Mouse (Mus musculus): ENCODE measurements around the gene Trpv2.
A peak's percentile ranks its signal among the peaks of the same experiment; 100 is the strongest.

The Trpv2 gene

GRCm38 (mm10) chr11:62604123-62604706 lies 29.9 kb downstream of the Trpv2 start:
- DNase-seq (ENCODE audit: low spot score), result no peak

GRCm38 (mm10) chr11:62604886-62605618 lies 30.8 kb downstream of the Trpv2 start:
- DNase-seq (ENCODE audit: low spot score), result peak; percentile 31

GRCm38 (mm10) chr11:62605619-62606298 lies 31.5 kb downstream of the Trpv2 start:
- DNase-seq (ENCODE audit: low spot score), result no peak

DNA sequence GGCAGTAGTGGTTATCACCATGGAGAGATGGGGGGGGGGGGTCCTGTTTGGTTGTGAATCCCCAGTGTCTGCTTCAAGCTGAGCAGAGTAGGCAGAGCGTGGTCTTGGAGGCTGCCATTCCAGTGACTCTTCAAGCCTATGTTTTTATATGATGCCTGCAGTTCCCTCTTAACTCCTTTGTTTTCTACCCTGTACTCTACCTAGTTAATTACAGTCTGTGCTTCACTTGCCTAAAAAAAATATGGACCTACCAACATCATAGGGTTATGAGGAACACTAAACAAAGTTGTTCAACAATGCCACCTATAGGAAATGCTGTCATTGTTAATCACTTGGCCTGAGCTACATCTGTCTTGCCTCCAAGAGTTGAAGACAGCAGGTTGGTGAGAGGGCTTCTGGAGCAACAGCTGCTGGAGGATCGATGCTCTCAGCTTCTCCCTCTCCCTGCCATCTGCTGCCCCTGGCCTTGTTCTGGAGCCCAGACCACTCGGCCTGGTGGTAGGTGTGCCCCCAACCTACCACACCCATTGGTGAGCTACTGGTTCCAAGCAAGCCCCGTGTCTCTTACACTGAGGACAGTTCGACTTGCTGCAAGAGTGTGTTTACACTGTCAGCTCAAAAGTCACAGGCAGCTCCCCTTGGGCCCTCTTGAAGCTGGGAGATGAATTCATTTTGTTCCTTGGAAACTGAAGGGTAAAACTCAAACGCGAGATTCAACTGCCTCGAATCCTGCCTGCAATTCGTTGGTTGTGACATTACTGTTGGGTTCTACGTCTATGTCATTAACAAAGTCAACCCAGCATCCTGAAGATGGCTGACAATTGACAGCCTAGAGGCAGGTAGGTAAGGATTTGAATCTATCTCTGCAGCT lies 32.2 kb downstream of the Trpv2 start:
- DNase-seq (ENCODE audit: low spot score), result no peak

GRCm38 (mm10) chr11:62607170-62607951 lies 33.1 kb downstream of the Trpv2 start:
- no peak for DNase-seq (ENCODE audit: low spot score)

DNA sequence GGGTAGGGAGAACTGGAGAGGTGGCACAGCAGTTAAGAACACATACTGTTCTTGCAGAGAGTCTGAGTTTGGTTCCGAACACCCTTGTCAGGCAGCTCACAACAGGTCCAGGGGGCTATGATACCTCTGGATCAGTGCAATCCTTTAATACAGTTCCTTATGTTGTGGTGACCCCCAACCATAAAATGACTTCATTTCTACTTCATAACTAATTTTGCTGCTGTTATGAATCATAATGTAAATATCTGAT lies 33.6 kb downstream of the Trpv2 start:
- no peak for DNase-seq (ENCODE audit: low spot score)

DNA sequence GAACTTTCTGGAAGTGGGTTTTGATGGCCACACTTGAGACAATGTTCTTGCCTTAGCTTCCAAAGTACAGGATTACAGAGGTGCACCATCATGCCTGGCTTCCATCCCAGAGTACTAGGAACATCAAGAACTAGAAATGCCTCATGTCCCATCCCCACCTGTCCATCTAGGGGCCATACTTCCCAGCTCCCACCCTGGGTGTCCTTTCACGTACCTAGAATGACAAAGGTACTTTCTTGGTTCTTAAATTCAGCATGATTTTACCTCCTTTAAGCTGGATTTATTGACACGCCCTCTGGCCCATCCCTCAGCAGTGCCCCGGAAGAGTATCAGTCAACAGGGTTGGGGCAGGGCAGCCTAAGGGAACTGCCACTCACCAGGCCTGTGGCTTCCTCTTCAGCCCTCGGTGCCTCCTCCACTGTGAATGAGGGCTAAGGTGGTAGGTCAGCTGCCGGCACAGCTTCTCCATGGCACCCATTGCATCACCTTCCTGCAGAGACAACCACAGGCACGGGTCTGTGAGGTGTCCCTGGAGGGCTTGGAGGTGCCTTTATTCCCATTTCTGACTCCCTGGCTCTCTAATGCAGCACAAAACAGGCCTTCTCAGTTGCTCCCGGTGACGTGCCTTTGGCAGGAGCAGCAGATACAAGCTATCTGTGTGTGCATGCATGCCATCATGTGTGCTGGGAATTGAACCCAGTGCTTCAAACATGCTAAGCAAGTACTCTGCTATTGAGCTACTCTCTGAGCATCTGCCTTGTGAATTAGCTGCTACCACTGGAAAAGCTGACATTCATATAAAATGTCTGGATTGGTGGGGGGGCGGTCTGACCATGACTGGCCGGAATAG lies 34.8 kb downstream of the Trpv2 start:
- DNase-seq (ENCODE audit: low spot score), result peak; percentile 24

DNA sequence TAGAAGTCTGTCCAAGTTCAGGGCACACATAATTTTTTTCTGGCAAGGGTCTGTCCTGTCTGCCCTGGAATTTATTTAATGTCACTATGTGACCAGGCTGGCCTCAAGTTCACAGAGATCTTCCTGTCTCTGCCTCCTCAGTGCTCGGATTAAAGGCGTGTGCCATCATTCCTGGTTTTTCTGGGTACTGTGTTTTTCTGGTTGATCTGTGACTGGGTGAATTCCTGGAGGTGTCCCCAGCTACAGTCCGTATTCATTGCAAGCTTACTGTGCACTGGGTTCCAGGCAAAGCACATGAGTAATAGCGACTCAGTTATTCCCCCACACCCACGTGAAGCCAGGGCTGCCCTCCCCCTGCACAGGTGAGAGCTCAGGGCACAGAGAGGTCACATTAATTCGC lies 36.0 kb downstream of the Trpv2 start:
- no peak for DNase-seq (ENCODE audit: low spot score)

DNA sequence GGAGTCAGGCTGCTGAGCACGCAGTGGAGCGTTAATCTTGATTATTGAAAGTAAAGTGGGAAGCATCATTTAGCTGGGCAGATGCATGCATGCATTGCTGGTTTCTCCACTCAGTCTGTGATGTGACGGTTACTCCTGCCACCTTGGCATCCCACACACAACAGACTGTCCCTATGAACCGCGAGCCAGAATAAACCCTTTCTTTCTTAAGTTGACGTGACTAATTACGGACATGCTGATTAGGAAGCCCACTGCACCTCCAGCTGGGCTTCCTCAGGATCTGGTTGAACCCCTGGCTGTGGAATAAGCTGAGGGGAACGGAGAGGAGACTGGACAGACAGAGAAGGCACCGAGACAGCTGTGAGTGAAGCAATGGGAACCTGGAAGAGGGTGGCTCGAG lies 38.3 kb downstream of the Trpv2 start:
- no peak for DNase-seq (ENCODE audit: low spot score)

DNA sequence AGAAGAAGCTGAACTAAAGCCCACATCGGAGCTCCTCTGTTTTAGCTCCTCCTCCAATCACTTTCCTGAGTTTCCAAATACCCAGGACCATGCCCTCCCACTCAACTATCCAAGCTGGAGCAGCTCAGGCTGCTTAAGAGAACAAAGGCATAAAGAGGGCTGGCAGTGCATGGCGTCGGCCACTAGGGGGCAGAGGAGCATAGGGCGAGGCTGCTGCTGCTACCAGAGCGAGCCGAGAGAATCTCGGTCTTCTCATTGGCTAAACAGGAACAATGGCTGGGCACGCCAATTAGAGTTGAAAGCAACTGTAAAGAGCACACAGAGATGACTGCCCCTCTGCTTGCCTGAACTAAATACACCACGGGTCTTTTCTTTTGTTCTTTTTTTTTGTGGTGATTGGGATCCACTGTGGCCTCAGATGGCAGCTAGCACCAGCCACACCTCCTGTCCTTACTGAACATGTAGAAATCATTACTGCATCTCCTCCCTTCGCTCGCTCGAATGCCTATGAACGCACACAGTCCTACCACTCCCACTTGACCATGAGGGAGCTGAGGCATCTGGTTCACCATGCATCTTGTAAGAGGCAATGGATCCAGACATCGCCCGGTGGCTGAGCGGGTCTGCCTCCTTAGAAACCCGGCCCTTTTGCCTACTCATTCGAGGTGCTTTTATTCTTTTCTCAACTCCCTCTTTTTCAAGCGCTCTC lies 39.5 kb downstream of the Trpv2 start:
- peak; percentile 91 for DNase-seq (ENCODE audit: low spot score)

DNA sequence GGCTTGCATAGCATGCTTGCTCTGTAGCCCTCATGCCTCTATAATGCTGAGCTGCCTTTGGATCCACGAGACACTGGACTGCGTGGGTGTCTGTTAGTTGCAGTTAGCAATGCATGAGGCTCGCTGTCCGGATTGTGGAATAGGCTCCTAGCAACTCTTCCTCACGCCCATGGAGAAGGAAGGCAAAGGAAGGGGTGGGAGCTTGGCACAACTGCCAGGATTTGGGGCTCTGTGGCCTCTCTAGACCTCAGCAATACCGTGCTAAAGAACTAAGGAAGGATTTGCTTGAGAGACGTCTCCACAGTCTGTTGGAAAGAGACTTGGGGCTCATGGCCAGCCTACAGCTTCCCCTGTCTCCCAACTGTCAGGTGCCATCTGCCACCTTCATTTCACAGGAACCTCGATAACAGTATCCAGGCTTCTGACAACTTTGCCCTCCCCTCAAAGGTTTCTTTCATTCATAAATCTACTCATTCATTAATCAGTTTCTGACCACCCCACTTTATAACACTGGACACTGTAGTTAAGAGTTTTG lies 40.7 kb downstream of the Trpv2 start:
- no peak for DNase-seq (ENCODE audit: low spot score)

- no peak for DNase-seq (ENCODE audit: low spot score)
Measured at GRCm38 (mm10) chr11:62615456-62615855, 41.2 kb downstream of the Trpv2 start.

- no peak for DNase-seq (ENCODE audit: low spot score)
Measured at GRCm38 (mm10) chr11:62621079-62621478, 46.8 kb downstream of the Trpv2 start.

DNA sequence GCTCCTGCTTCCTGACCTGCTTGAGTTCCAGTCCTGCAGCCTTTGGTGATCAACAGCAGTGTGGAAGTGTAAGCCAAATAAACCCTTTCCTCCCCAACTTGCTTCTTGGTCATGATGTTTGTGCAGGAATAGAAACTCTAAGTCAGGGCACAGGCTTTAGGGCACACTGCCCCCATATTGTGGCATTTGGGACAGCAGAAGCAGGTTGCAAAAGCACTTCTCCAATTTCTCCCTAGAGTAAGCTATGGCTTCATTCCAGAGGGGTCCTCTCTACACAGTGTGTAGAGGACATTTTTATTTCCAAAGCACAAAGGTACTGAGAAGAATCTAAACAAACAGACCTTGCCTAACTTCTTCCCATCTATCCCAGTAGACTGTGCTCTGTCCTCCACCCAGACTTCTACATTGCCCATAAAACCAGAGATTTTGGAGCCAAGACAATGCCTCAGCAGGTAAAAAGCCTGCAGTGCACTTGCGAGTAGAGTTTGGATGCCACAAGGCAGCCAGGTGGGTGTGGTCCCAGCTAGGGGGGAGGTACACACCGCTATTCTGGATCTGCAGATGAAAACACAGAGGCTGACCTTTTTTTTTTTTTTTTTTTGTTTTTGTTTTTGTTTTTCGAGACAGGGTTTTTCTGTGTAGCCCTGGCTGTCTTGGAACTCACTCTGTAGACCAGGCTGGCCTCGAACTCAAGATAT lies 47.4 kb downstream of the Trpv2 start:
- no peak for DNase-seq (ENCODE audit: low spot score)

GRCm38 (mm10) chr11:62622850-62623249 lies 48.6 kb downstream of the Trpv2 start:
- no peak for DNase-seq (ENCODE audit: low spot score)

DNA sequence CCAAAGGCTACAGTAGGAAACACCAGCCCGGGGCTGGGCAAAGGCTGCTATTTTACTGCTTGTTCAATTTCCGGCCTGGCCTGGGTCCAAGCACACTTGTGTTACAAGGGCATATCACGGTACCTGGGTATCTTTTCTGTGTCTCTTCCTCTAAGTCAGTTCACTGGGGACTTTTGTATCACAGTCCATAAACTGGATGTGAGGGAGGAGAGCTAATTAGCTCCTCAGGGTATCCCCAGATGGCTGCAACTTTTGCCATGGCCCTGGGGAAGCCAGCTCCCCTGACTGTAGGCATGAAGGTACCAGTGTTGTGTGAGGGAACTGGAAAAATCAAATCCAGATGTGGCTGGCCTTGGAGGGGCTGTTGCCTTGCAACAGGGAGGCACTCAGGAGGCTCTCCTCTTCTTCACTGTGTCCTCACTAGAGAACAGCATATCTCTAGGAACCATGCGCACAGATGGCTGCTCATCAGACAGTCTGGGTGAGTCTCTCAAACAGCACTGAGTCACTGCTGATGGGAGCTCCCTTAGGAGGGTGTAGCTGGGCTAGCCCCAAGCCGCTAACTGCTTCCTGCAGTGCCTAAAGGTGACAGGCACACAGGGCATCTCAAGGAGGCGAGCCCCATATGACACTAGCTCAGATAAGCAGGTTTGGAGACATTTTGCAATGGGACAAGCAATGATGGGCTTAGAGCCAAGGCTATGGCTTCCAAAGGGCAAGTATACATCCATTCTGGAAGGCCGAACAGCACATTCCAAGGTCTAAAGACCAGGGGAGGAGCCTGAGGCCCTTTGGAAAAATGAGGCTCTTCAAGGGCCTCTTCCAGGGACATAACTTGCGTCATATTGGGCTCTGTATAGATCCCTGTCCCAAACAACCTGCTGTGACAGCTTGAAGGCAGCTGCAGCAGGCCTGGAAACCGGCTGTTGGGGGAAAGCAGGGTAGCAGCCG lies 50.3 kb downstream of the Trpv2 start:
- no peak for DNase-seq (ENCODE audit: low spot score)

GRCm38 (mm10) chr11:62629352-62630224 lies 55.3 kb downstream of the Trpv2 start:
- no peak for DNase-seq (ENCODE audit: low spot score)
